Mouse (Mus musculus) gonadal fat pad, adult 2 months (tissue): ENCODE measurements around the gene Tsc2. TPM values are rescaled to one million over a fixed set of nuclear protein-coding genes. Genes with fewer than 3 reads are reported as not detected.
"Not testable (repeated sequence)": the region's sequence is repeated elsewhere in the genome, so short reads cannot be mapped to it uniquely, and the experiment has no call there.

ENCODE experiments used
- DNase-seq: peaks from one replicate; pipeline ENCODE4 v3.0.0-alpha.2; 2012; ENCODE audit warnings: low read depth
- polyA plus RNA-seq: library from polyadenylated mRNA; depleted of rRNA; stranded (reverse); fragments of >200 nt; gene quantifications from 2 replicates; pipeline ENCODE4 v1.2.3, GENCODE M21; 2012; rRNA removed

Gene Tsc2
- polyA plus RNA-seq = 133 and 141 TPM in 2 replicates

DNA sequence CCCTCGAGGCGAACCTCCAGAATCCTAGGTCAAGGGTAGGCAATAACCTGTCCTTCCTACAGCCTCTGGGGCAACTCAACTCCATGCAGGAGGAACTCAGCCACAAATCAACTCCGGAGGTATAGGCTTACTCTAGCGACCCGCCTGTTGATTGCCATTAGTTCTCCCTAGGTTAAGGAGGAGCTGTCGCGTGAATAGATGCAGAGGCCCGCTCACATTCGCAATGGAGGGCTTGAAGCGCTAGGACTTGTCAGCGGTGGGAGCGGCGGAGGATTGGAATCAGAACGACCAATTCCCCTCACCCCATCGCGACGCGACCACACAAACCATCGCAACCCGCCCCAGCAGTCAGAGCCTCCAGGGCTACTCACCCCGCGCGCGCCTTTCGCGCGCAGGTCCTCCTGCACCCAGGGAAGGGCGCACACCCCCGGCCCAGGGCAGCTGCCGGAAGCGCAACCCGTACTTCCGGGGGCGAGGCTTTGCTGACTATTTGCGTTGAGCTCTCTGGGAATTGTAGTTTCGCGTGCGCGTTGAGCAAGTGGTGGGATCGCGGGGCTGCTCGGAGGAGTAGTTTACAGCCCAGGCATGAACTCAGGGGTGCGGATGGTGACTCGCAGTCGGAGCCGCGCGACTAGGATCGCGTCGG is at the start of gene Tsc2, which contains the start of gene Nthl1:
Gene Tsc2 (minus strand): TSS at position 464 of the 646 bp plus-strand sequence.
Gene Nthl1 (plus strand): TSS at position 514 of the 646 bp plus-strand sequence.
- no peak for DNase-seq

DNA sequence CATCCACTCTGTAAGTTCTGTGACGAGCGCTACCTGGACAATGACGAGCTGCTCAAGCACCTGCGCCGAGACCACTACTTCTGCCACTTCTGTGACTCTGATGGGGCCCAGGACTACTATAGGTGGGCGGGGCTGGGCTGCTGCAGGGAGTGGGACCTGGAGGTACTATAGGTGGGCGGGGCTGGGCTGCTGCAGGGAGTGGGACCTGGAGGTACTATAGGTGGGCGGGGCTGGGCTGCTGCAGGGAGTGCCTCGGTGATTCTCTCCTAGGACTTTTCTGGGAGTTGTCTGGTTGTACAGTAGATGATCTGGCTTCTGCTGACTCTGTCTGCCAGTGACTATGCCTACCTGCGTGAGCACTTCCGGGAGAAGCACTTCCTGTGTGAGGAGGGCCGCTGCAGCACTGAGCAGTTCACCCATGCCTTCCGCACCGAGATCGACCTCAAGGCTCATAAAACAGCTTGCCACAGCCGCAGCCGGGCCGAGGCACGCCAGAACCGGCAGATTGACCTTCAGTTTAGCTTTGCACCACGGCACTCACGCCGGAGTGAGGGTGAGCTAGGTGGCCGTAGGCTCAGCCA is 45.2 kb upstream of the Tsc2 start:
- DNase-seq = no peak

DNA sequence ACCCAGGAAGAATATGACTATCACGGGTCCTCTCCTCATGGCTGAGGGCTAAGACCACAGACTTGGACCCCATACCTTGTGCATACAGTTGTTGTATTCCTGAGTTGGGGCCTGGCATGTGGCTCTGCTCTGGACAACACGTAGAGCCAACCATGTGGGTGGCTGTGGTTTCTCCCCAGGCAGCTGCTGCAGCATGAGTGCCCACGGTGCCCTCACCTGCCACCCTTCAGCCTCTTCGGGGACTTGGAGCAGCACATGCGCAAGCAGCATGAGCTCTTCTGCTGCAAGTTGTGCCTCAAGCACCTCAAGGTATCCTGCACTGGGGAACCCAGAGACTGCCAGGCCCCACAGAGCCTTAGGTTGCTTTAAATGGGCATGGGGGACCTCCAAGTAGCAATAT is 44.4 kb upstream of the Tsc2 start:
- DNase-seq = no peak

DNA sequence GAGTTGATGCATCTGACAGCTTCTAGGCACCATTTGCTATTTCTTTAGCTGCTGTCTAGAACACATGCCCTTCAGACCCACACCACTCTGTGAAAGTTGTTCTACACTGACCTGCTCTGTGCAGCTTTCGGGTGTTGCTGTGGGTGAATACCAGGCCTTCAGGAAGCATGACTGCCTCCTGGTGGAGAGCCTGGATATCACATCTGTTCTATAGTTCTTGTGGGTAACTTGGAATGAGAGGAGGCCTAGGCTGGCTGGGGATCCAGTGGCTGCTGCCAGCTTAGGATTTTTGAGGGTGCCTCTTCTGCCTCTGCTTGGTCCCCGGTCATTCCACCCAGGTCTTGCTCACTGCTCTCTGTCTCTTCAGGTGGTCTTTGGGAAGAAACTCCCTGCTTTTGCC is 43.8 kb upstream of the Tsc2 start:
- no peak for DNase-seq

DNA sequence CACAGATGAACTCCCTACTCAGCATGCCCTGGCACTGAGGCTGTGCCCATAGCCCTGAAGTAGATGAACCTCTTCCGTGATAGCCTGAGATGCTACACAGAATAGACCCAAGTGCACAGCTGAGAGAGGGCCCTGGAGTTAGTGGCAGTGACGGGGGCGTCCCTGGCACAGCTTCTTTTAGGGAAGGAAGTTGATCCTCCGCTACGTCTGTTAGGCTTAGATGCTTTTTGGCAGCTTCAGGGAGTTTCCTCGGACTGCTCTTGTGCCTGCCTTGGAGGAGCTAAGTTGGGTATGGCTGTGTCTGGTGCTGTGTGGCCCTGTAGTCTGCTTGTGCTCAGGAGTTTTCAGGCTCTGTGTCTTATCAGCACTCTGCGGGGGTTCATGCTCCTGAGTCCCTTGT is 41.8 kb upstream of the Tsc2 start:
- no peak for DNase-seq

DNA sequence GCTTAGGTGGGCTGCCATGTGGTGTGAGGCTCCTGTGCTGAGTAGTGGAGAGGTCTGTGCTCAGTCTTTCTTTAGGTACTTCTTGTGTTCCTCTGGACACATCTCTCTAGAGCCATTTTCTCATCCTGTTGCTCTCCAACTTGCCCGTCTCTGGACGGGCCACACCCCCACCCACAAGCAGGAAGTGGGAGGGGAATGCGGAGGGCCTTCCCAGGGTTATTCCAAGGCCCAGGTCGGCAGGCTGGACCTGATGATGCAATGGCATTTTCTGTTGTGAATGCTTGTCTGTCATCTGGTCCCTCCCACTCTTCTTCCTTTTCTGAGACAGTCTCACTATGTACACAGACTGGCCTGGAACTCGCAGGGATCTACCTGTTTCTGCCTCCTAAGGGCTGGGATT is 39.7 kb upstream of the Tsc2 start:
- DNase-seq = no peak

DNA sequence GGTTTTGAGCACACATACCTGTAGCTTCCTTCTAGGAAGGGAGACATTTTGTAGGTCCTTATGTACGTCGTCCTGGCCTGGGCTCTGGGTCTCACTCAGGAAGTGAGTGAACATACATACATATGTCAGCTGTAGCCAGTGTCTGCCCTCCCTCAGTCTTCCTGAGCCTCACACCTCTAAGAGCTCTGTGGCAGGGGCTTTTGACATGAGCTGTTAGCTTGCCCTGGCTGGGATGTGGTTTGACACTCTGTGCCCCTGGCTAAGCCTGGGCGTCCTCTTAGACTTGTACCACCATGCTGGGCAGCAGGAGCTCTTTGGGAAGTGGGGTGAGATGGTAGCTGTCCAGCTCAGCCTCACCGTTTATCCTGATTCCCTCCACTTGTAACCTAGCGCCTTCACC is 38.9 kb upstream of the Tsc2 start:
- no peak for DNase-seq

DNA sequence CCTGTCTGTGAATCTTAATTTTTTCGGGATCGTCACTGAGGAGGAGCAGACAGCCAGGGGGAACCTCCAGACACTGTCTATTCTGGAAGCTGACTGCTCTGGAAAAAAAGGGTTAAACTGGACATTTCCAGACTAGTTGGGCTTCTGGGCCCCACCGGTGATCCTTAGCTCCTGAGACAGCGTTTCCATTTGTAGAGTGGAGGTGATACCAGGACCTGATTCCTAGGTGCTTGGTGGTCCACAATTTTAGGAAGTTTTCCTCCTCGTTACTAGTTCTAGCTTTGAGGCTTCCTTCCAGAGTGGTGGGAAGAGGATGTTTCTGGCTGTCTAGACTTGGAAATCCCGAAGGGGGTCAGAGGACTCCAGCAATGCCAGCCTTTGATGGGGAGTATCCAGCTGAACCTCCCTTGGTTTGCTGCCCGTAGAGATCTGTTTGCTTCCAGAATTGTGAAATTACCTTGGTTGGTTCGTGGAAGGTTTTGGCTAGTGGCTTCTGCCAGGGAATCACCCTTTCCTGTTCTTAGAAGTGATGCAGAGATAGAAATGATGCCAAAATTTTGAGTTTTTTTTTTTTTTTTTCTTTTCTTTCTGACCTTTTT is 37.9 kb upstream of the Tsc2 start:
- DNase-seq = no peak

DNA sequence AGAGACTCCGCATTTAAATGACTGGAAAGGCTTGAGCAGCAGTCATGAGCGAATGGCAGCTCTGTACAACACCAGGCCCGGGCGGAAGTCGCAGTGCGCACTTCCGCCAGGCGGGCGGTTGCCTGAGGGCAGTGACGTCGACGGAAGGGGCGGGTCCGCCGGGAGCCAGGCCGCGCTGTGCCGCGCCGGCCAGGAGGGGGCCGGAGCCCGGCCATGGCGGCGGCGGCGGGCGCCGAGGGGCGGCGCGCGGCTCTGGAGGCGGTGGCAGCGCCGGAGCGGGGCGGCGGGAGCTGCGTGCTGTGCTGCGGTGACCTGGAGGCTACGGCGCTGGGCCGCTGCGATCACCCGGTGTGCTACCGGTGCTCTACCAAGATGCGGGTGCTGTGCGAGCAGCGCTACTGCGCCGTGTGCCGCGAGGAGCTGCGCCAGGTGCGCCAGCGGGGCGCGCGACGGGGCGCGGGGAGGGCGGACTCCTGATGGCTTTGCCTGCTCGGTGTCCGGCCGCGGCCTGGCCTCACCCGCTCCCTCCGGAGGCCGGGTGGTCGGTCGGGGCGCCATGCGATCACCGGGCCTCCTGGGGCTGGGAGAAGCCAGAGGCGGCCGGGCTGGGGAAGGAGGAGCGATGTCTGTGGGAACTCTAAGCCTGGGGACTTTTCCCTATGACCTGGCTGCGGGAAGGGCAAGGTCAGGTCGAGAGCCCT is 37.3 kb upstream of the Tsc2 start, which contains the start of gene Zfp598:
Gene Zfp598 (plus strand): TSS at position 143 of the 701 bp plus-strand sequence.
- no peak for DNase-seq

DNA sequence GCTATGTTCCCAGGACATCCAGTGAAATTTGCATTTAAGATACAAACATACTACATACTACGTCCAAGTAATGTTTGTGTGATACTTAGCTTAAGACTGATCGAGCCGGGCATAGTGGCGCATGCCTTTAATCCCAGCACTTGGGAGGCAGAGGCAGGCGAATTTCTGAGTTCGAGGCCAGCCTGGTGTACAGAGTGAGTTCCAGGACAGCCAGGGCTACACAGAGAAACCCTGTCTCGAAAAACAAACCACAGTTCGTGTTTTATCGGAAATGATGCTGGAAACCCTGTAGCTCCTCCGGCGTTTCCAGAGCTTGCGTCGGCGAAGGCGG is 36.7 kb upstream of the Tsc2 start:
- not testable (repeated sequence) for DNase-seq

DNA sequence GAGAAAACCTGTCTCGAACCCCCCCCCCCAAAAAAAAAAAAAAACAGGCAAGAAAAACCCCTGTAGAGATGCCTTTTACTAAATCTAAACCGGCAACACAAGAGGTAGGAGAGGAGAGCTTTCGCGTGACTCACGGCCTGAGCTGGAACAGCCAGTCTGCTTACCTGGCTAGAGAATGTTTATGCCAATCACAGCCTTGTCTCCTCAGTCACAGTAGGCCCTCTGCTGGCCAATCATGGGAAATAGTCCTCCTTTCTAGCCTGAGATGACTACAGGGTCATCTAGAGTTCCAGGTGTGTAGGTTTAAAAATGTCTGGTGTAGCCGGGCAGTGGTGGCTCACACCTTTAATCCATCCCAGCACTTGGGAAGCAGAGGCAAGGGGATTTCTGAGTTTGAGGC is 35.0 kb upstream of the Tsc2 start:
- no peak for DNase-seq

DNA sequence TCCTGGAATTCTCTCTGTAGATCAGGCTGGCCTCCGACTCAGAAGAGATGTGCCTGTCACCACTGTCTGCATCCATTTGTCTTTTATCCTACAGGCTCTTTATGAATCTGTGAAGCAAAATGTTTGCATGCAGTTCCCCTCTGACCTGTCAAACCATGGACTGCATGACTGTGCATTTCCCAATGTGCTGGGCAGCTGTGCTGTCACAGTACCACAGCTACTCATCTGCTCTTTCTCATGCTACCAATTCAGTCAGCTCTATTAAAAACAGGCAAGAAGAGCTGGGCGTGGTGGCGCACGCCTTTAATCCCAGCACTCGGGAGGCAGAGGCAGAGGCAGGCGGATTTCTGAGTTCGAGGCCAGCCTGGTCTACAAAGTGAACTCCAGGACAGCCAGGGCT is 34.6 kb upstream of the Tsc2 start:
- not testable (repeated sequence) for DNase-seq

DNA sequence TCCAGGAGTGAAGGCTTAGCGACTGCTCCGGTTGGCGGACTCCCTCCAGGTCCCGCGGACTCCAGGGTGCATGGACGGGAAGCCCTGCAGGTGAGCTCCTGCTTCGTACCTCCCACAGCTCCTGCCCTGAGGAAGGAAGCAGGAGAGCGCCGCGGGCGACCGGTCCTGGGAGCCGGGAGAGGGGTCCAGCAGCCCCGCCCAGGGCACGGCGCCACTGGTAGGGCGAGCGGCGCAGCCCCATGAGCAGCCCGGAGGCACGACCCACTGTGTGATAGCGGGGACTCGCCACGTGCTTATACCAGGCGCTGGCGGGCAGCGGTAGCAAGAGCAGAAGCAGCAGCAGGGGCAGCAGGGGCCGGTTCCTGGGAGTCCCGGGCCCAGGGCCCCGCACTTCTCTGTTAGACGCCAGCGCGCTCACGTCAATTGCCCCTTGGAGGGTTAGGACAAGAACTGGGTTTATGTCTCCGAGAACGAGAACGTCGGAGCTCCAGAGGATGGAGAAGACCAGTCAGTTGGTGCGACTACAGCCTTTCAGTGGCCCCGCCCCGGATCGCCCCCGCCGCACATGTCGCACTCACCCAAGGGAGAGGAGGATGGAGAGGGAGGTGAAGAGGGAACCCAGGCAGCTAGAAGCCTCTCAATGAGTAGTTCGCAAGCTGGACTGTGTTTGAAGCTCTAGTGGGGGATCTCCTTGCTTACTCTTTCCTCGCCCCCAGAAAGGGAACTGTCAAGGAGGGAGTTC is 25.8 kb upstream of the Tsc2 start, which contains the start of gene Npw:
Gene Npw (minus strand): TSS at position 441 of the 742 bp plus-strand sequence.
- no peak for DNase-seq

DNA sequence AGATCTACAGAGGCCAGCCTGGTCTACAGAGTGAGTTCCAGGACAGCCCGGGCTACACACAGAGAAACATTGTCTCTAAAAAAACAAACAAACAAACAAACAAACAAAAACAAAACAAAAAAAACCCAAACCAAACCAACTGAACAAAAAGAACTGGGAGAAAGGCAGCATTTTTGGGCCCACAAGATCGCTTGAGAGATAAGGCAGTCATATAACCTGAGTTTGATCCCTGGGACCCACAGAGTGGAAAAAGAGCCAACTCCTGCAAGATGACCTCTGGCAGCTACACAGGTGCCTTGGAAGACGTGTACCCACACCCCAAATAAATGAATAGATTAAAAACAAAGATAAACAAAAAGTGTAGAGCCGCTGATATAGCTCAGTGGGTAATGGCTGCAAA is 22.5 kb upstream of the Tsc2 start:
- DNase-seq = no peak

DNA sequence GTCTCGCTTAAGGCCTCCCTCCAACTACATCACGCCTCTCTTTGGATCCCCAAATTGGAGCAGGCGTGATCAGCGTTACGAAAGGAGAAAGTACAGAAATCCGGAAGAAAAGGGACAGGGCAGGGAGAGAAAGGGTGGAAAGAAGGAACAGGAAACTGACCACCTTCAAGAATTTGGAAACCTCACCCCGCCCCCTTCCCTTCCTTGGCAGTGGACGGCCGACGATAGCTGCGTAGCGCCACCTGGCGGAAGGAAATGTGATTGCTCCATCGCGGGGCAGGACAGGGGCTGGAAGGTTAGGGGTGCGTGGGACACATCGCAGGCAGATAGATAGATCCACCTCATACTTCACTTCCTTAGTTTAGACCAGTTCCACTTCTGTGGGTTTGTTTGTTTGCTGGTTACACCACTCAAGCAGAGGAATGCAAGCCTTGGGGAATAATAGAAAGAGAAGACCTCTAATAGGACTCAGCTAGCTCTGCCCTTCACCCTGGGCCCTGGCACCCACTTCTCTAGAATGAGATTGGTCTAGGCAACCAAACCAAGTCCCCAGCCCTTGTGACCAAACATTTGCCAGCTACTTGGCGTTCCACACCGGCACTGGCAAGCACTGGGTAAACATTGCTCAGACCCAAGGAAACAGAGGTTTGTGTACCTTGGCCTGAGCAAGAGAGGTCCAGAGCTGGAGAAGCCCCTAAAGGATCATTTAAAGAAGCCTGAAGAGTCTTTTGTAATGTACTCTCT is 21.7 kb upstream of the Tsc2 start:
- DNase-seq = no peak

DNA sequence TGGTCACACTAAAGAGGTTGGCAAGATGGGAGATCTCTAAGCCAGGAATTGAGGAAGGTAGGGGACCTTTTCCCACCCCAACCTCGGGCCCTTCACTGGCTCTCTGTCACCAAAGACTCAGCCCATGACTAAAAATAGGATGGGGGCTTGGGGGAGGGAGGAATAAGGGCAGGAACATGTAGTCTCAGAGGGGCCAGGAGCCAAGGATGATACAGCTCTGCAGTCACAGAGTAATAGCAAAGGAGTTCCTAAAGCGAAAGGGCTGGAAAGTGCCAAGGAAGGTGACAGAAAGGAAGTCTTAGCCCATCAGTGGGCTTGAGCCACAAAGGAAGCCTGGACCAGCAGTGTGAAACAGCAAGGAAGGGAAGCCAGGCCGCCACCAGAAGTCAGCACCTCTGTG is 19.4 kb upstream of the Tsc2 start:
- DNase-seq = no peak

DNA sequence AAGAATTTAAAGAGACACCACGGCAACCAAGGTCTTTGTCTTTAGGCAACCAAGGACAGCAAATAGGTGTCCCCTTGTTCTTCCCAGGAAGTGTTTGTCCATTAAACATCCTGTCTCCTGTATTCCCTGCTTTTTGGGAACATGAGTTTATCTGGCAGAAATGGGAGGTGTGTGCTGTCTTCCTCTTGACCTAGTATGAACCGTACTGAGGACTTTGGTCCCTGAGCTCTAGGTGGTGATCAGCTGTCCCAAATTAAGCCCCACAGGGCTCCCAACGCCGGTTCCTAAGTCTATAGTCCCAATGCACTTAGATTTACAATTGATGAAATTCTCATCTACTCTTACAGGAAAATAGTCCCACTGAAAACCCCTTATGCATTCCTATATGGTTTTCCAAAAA is 18.3 kb upstream of the Tsc2 start:
- DNase-seq = no peak

DNA sequence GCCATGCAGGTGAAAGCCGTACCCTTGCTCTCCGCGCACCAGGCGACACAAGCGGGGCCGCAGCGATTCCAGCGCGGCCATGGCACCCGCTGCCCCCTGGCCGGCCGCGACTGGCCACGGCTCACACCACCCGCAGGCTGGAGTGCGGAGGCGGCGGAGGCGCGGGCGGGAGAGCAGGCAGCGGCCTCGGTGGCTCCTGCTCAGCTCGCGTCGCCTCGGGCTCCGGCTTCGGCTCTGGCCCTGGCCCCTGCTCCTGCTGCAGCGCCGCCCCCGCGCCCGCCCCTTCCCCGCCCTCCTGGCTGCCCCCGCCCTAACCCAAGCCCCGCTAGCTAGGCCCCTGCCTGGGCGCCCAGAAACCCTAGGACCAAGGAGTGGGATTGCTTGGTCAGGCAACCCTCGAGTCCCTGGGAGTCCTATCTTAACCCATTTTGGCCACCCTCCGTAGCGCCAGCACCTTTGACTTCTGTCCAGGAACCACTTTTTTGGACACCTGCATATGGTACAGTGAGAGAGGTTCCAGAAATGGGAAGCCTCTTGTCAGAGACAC is 17.7 kb upstream of the Tsc2 start, which contains the start of gene Slc9a3r2:
Gene Slc9a3r2 (minus strand): TSS at position 258 of the 547 bp plus-strand sequence.
- no peak for DNase-seq

DNA sequence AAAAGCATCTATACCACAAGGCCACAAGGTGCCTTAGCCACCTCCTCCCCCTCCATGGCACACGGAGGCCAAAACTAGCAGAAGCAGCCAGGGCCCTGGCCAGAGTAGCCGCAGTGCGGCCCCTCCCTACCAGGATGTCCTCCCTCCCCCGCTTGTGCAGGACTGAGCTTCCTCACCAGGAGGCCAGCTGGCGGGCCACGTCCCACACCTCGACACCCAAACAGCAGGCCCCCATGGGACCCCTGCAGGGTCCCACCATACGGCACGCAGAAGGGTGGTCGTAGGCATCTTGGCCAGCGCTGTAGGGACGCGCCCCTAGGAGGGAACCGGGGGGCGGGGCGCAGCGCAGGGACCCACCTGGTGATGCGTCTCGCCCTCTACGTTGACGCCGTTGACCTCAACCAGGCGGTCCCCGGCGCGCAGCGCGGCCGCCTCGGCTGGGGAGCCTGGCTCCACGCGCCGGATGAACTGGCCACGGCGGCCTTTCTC is 17.2 kb upstream of the Tsc2 start:
- no peak for DNase-seq

DNA sequence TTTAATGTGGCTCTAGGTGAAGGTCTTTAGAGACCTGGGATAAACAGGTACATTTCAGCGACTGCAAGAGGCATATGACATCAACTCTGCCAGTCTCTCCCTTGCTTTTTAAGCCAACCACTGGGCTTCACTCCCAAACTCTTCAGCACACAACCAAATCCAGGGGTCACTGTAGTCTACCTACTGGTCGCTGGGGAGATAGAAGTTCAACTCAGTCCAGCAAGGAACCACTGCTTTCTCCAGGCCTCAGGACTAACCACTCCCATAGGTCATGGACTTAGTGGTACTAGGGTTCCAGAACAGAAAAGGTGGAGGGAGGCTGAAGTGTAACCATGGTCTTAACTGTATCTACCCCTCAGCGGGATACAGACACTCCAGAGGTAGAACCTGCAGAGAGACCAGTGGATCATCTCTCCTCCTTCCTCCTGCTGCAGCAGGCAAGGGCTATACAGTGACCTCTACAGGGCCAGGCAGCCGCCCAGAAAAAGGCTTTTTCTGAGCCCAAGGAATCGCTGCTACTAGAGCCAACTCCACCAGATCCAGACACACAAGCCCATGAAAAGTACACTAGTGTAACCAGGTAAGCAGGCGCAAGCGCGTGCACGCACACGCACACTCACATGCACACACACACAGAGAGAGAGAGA is 16.4 kb upstream of the Tsc2 start:
- DNase-seq = no peak
